Mouse (Mus musculus): Measurements from ENCODE around the gene Serpinf2.

- TF ChIP-seq CTCF (IDR thresholded peaks at IDR 0.05; ENCODE audit: control insufficient read depth, insufficient read depth, low read length) (no peak), POLR2A (IDR thresholded peaks at IDR 0.05; ENCODE audit: borderline replicate concordance, control insufficient read depth, low read depth, low read length) (no peak)
Measured at GRCm38 (mm10) chr11:75406104-75406503, 33.3 kb downstream of the Serpinf2 start.

All from bone marrow, adult 2 months (tissue).